Mouse (Mus musculus) adrenal gland, postnatal 36 days (tissue): Measurements from ENCODE around the gene Snrnp35. TPM values are rescaled to one million over a fixed set of nuclear protein-coding genes. Genes with fewer than 3 reads are reported as not detected.

Experiments used
- DNase-seq, 2 experiments: peaks; one replicate each; pipeline ENCODE4 v3.0.0; 2021; ENCODE audit warnings: mixed read lengths in 1 of 2
- long read RNA-seq, 2 experiments: library from polyadenylated mRNA; stranded (forward); transcript quantifications; one replicate each; pipeline ENCODE4 v2.0.0; 2021; ENCODE audit warnings: borderline sequencing depth in 2 of 2
- total RNA-seq, 2 experiments: library from RNA; stranded (reverse); gene quantifications; 2 replicates each; pipeline ENCODE4 v1.2.3; 2021

The Snrnp35 gene
- total RNA-seq: 10 to 100 TPM; 19.4 to 20.5 TPM
- long read RNA-seq, experiment 1, transcript Snrnp35-201 (2 exons, 1,115 nt): major isoform, 12 of 25 reads
- long read RNA-seq, experiment 1, transcript Snrnp35-202 (2 exons, 1,181 nt): minor isoform, 6 of 25 reads
- long read RNA-seq, experiment 1, partial matches to known transcripts: 7 of 25 reads
- long read RNA-seq, experiment 1, other reads (novel, unspliced or antisense): 0 of 25 reads
- long read RNA-seq, experiment 2, partial matches to known transcripts: 0 of 5 reads
- long read RNA-seq, experiment 2, other reads (novel, unspliced or antisense): 2 of 5 reads

- DNase-seq: peak; percentile 94 to 95
Observed at GRCm38 (mm10) chr5:124482966-124483654, at the start of gene Snrnp35. Gene Snrnp35, plus strand, starts transcription at chr5:124483134.

DNA sequence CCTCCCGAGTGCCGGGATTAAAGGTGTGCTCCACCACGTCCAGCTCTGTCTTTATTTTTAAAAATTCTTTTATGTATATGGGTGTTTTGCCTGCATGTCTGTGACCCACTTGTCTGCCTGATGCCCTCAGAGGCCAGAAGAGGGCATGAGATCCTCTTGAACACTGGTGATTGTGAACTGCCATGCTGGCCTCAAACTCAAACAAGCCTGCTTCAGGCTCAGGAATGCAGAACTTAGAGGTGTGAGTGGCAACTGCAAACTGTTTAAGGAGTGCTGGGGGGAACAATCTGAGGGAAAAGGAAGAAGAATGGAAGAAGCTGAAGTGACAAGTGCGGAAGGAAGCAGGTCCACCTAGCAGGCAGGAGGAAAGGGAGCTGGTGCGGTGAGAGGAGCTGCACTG, 44.7 kb upstream of the Snrnp35 start:
- peak in 1 of 2 experiments; percentile 47 for DNase-seq

- no peak for DNase-seq
Observed at GRCm38 (mm10) chr5:124438746-124439145, 44.2 kb upstream of the Snrnp35 start.

- DNase-seq: peak; percentile 96 to 97
Observed at GRCm38 (mm10) chr5:124439447-124440093, 43.4 kb upstream of the Snrnp35 start, which contains the start of gene Kmt5a. Gene Kmt5a, plus strand, starts transcription at chr5:124439930.

DNA sequence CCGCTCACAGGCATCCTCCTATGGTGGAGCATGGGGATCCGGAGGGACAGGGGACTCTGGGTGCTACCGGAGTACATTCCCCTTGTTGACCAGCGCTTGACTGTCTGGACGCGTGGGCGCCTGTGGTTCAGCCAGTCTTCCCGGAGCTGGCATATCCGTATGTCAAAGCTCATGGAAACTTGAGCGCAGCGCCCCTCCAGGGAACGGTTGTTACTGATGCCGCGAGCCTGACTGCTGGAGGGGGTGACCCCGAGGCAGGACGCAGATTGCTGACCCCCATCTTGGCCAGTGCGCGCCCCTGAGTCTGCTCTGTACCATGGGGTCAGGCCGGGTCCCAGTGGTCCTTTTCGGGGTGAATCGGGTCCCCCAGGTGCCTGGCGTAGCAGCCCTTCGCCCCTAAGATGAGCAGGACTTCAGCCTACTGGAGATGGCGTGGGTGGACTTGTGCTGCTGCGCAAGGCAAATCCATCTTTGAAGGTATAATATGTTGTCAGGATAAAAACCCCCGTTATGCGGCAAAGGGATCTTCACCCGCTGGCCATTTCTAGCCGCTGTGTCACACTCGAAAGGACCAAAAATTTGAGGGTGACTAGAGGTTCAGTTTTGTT, 42.7 kb upstream of the Snrnp35 start:
- DNase-seq: peak in 1 of 2 experiments; percentile 62

DNA sequence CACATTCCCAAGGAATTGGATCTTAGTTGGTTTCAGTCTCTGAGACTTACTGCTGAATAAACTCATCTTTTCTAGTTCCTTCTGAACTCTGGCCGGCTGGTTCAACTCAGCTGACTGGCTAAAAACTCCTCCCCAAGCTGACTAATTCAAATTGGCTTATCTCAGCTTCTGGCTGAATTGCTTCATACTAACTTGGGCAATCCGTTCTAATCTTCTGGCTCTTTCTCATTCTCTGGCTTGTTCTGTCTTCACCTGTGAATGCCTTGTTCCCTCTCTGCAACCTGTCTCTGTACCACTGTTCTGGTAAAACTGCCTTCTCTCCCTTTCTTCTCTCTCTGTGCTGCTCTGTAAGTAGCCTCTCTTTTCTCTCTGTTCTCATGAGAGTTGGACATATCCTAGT, 40.3 kb upstream of the Snrnp35 start:
- DNase-seq: no peak

- no peak for DNase-seq
Observed at GRCm38 (mm10) chr5:124444208-124444607, 38.7 kb upstream of the Snrnp35 start.

- peak; percentile 88 to 93 for DNase-seq
Observed at GRCm38 (mm10) chr5:124444661-124445561, 38.0 kb upstream of the Snrnp35 start.

- peak; percentile 65 to 78 for DNase-seq
Observed at GRCm38 (mm10) chr5:124445621-124446293, 37.2 kb upstream of the Snrnp35 start.

GRCm38 (mm10) chr5:124446301-124446881, 36.5 kb upstream of the Snrnp35 start:
- peak; percentile 81 to 82 for DNase-seq

DNA sequence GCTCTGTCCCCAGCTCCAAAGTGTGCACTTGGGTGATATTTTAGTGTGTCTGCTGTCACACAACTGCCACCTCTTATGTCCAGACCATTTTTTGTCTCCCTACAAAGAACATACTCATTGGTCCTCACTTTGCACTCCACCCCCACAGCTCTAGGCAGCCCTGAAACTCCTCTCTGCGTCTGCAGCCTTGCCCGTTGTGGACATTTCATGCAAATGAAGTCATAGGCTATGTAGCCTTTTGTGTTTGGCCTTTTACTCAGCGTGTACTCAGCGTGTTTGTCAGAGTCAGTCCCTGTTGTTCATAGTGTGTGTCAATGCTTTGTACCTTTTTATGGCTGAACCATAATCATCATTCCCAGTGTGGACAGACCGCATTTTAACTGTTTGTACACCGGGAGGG, 33.4 kb upstream of the Snrnp35 start:
- peak; percentile 67 to 69 for DNase-seq

DNA sequence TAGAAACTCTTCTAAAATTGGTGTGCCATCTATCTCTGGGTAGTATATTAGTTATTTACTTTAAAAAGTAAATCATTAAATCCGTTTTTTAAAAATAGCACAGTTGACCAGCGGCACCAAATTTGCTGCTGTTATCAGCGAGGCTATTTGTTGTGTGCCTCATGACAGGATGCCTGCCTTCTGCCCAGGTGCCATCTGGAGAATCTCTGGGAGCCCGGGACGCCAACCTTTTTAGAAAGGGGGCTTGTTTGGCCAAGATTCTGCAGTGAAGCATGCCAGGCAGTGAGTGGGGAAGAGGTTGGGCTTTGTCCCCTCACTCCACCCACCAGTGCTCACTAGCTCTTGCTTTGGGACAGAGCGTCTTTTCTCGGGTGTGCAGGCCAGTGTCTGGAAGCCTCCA, 32.9 kb upstream of the Snrnp35 start:
- no peak for DNase-seq

DNA sequence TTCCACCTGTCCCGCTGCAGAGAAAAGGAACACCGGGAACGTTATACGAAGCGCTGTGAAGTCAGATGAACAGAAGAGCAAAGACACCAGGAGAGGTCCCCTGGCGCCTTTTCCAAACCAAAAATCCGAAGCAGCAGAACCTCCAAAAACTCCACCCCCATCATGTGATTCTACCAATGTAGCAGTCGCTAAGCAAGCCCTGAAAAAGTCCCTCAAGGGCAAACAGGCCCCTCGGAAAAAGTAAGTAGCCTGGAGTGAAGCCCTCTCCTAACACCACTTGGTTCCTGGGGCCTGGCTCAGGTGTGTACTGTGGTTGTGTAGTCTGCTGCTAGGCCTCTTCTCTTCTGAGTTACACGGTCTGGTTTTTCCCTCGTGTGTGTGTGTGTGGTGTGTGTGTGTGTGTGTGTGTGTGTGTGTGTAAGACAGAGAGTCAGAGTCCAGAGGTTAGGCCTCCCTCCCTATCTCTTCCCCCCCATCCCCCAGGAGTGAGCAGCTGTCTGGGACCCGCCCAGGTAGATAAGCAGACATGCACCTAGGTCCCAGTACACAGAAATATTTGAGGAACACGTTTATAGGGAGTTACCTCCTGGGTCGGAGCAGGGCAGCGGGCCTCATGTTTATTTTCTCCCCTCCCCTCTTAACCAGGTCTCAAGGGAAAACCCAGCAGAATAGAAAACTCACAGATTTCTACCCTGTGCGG, 32.1 kb upstream of the Snrnp35 start:
- no peak for DNase-seq

- DNase-seq: no peak
Observed at GRCm38 (mm10) chr5:124452494-124453228, 30.3 kb upstream of the Snrnp35 start.

GRCm38 (mm10) chr5:124453339-124454081, 29.4 kb upstream of the Snrnp35 start:
- DNase-seq: no peak

GRCm38 (mm10) chr5:124454082-124454419, 28.9 kb upstream of the Snrnp35 start:
- no peak for DNase-seq

GRCm38 (mm10) chr5:124456762-124457161, 26.2 kb upstream of the Snrnp35 start:
- DNase-seq: no peak

DNA sequence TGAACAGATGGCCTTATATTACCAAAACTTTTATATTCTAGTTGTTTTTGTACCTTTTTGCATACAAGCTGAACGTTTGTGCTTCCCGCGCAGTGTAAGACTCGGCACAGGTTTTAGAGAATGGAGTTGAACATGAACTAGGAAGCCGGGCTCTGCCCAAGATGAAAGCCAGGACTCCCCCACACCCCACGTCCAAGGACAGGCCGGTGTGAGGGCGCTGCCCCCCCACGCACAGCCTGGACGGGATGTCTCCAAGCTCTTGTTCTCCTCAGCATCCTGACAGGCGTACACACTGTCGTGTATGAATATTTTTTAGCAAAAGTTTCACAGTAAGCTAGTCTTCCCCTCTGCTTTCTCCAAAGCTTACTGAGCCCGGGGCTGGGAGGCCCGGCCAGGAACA, 22.0 kb upstream of the Snrnp35 start:
- DNase-seq: peak; percentile 57 to 74
